Mouse (Mus musculus) liver, embryonic 14.5 days (tissue): ENCODE data around the gene Uvssa. TPM values are rescaled to one million over a fixed set of nuclear protein-coding genes. Genes with fewer than 3 reads are reported as not detected.
"Not testable (repeated sequence)": the region's sequence is repeated elsewhere in the genome, so short reads cannot be mapped to it uniquely, and the experiment has no call there.

Experiments used
- ATAC-seq: fragments of 200-750 bp; cut with Nextera tagmentation; 2 replicates; pipeline ENCODE4 v1.8.0; 2017; ENCODE audit warnings: moderate number of reproducible peaks, mild to moderate bottlenecking, moderate library complexity; ENCODE audit not compliant: insufficient read depth
- DNase-seq, 3 experiments: peaks; one replicate each; pipeline ENCODE4 v3.0.0-alpha.2; 2012 to 2013; ENCODE audit warnings: low read depth in 3 of 3, low spot score in 3 of 3
- H3K27ac ChIP-seq: fragments of 300-500 bp; sonication (generic); 2 replicates; pipeline ENCODE4 v1.5.1; 2014; ENCODE audit warnings: moderate library complexity, mild to moderate bottlenecking, control low read depth, inconsistent platforms
- H3K27me3 ChIP-seq: fragments of 300-500 bp; sonication (generic); 2 replicates; pipeline ENCODE4 v1.6.1; 2014; ENCODE audit warnings: mild to moderate bottlenecking, low read length, moderate library complexity; ENCODE audit not compliant: control insufficient read depth, insufficient read depth
- H3K36me3 ChIP-seq: fragments of 300-500 bp; sonication (generic); replicated peaks from 2 replicates; pipeline ENCODE4 v1.6.1; 2014; ENCODE audit warnings: low read depth; ENCODE audit not compliant: control insufficient read depth, insufficient read depth
- H3K4me1 ChIP-seq, 2 experiments: fragments of 200-500 bp in 1 of 2; fragments of 300-500 bp in 1 of 2; sonication (generic) in 1 of 2; replicated peaks; 2 replicates each; pipeline ENCODE4 v1.6.1; 2012 to 2014; ENCODE audit warnings: antibody characterized with exemption in 1 of 2, inconsistent platforms in 1 of 2, low read length in 1 of 2; ENCODE audit not compliant: control insufficient read depth in 2 of 2, insufficient read depth in 2 of 2
- H3K4me2 ChIP-seq: fragments of 300-500 bp; sonication (generic); 2 replicates; pipeline ENCODE4 v1.6.1; 2014; ENCODE audit warnings: low read depth, mild to moderate bottlenecking, control low read depth, moderate library complexity
- H3K4me3 ChIP-seq, 2 experiments: fragments of 200-500 bp in 1 of 2; fragments of 300-500 bp in 1 of 2; sonication (generic) in 1 of 2; 2 replicates each; pipeline ENCODE4 v1.5.1; 2012 to 2014; ENCODE audit warnings: low read depth in 2 of 2, low read length in 2 of 2, mild to moderate bottlenecking in 2 of 2, control low read depth in 1 of 2, inconsistent platforms in 1 of 2, moderate library complexity in 1 of 2; ENCODE audit not compliant: insufficient read depth in 1 of 2
- H3K9ac ChIP-seq: fragments of 300-500 bp; sonication (generic); replicated peaks from 2 replicates; pipeline ENCODE4 v1.6.1; 2014; ENCODE audit warnings: mild to moderate bottlenecking, control low read depth, moderate library complexity
- H3K9me3 ChIP-seq: fragments of 300-500 bp; sonication (generic); 2 replicates; pipeline ENCODE4 v1.6.1; 2016; ENCODE audit warnings: low read length, mixed read lengths; ENCODE audit not compliant: control insufficient read depth
- CTCF ChIP-seq: IDR thresholded peaks from 2 replicates; pipeline ENCODE4 v1.5.1; 2016; ENCODE audit warnings: antibody characterized with exemption, low read depth, control low read depth
- EP300 ChIP-seq: IDR thresholded peaks from 2 replicates; pipeline ENCODE4 v1.6.1; 2016; ENCODE audit warnings: antibody characterized with exemption, low read depth
- WGBS: fragments of 180-500 bp; shearing (Covaris S2); extraction: QIAGEN DNeasy Blood & Tissue Kit; methylation state at CpG from one replicate; pipeline ENCODE4 v1.1.7; 2014; ENCODE audit not compliant: insufficient replicate concordance; 5-methylcytosine and 5-hydroxymethylcytosine counted together
- polyA plus RNA-seq, 2 experiments: library from polyadenylated mRNA; depleted of rRNA in 1 of 2; stranded (reverse) in 1 of 2; unstranded in 1 of 2; fragments of >200 nt; fragmentation: Nextera tagmentation in 1 of 2; extraction: Ambion mirVana in 1 of 2; gene quantifications; 2 replicates each; pipeline versions ENCODE4 v1.2.1 to v1.2.3; 2012 to 2014

Gene Uvssa
- polyA plus RNA-seq, 2 experiments, result 1.5 to 2.2 TPM

DNA sequence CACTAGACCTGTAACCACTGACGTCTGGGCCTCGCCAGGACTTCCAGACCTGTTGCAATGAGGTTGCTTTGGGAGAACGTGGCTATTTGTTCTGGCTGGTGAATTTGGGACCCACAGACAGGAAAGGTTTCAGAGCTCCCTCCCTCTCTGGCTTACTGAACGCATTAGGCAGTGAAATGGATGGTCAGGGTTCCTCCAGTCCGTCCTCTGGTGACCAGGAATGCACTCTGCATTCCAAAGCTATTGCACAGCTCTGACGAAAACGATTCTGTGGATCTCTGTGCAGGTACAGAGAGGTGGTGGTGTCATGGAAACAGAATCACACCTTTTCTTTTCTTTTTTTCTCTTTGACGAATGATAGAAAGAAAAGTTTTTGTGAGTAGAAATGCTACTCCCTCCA, 41.1 kb upstream of the Uvssa start:
- ATAC-seq (no peak), DNase-seq (no peak)
- no peak overlapping the region; a peak in 1 of 4 replicates for H3K4me3 ChIP-seq
- no peak overlapping the region for H3K27ac ChIP-seq
- 73% methylated on average over 8 of the region's 8 CpGs for WGBS
- H3K4me2 ChIP-seq, result peak overlapping the region; percentile 81
- H3K36me3 ChIP-seq, result peaks cover 2% of the 10 kb centered on the region; the same call in 1 of the 2 replicates
- H3K9ac ChIP-seq, result no peak overlapping the region
- TF ChIP-seq CTCF (no peak), EP300 (no peak)
- no peaks in the 10 kb centered on the region for H3K27me3 ChIP-seq
- H3K9me3 ChIP-seq, result no peaks in the 10 kb centered on the region
- H3K4me1 ChIP-seq, result peaks cover 10 to 16% of the 10 kb centered on the region in 2 experiments

DNA sequence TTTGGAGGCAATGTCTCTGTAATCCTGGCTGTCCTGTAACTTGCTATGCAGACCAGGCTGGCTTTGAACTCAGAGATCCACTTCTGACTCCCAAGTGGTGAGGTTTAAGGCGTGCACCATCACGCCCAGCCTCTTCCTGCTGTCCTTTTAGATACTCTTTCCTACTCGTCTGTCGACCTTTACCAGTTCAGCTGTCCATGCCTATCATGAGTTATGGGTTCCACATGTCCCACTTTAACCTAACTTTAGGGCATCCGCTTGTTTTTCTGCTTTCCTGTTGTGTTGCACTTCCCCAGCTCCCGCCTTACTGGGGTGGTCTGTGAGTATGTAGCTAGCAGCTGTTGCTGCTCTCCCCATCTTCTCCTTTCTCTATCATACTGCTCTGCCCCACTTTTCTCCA, 37.2 kb upstream of the Uvssa start:
- Histone ChIP-seq H3K9ac (no peak overlapping the region), H3K4me1 (peaks cover 21 to 37% of the 10 kb centered on the region in 2 experiments), H3K9me3 (no peaks in the 10 kb centered on the region), H3K36me3 (peaks cover 2% of the 10 kb centered on the region; the same call in 1 of the 2 replicates), H3K27ac (no peak overlapping the region), H3K4me2 (no peak overlapping the region), H3K27me3 (no peaks in the 10 kb centered on the region), H3K4me3 (no peak overlapping the region)
- no peak for DNase-seq
- no peak for ATAC-seq
- TF ChIP-seq CTCF (no peak), EP300 (no peak)
- 65% methylated on average over 6 of the region's 6 CpGs for WGBS

DNA sequence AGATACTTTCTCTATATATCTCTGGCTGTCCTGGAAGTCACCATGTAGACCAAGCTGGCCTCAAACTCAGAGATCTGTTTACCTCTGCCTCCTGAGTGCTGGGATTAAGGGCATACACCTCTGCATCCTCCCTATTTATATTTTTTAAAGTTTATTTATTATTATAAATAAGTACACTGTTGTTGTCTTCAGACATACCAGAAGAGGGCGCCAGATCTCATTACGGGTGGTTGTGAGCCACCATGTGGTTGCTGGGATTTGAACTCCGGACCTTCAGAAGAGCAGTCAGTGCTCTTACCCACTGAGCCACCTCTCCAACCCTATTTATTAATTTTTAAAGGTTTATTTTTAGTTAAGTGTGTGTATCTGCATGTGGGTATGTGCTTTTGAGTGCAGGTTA, 36.1 kb upstream of the Uvssa start:
- H3K4me1 ChIP-seq, result peaks cover 16 to 28% of the 10 kb centered on the region in 2 experiments
- DNase-seq, result not testable (repeated sequence)
- 47% methylated on average over 3 of the region's 3 CpGs for WGBS

DNA sequence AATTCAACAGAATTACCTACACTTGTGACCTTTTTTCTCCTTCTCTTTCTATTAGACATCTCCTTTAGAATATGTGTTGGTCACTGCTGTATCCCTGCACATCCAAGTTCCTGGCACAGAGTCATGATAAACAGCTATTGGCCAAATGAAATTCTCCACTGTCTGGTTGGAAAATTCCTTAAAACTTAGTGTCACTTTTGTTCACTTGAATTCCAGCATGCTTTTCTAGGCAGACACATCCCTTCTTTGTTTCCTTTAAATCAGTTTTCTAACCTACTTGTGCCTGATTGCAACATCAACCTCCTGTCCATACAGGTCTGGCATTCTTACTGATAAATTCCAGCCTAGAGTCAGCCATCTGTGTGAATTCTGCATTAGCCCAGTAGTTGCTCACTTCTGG, 35.5 kb upstream of the Uvssa start:
- ATAC-seq, result no peak
- peaks cover 2% of the 10 kb centered on the region; the same call in 1 of the 2 replicates for H3K36me3 ChIP-seq
- no peak overlapping the region for H3K4me3 ChIP-seq
- no peak overlapping the region for H3K4me2 ChIP-seq
- no peak for DNase-seq
- H3K27ac ChIP-seq, result no peak overlapping the region
- no peaks in the 10 kb centered on the region for H3K9me3 ChIP-seq
- TF ChIP-seq EP300, result no peak
- no peaks in the 10 kb centered on the region for H3K27me3 ChIP-seq
- no peak overlapping the region for H3K9ac ChIP-seq
- peaks cover 16 to 25% of the 10 kb centered on the region in 2 experiments for H3K4me1 ChIP-seq

More for the DNA sequence above, 36.1 kb upstream of the Uvssa start:
- H3K4me2 ChIP-seq, H3K36me3 ChIP-seq, H3K9ac ChIP-seq, H3K27ac ChIP-seq, H3K9me3 ChIP-seq, H3K4me3 ChIP-seq, H3K27me3 ChIP-seq, ATAC-seq: not testable (repeated sequence)
- TF ChIP-seq CTCF, result peak; percentile 47

DNA sequence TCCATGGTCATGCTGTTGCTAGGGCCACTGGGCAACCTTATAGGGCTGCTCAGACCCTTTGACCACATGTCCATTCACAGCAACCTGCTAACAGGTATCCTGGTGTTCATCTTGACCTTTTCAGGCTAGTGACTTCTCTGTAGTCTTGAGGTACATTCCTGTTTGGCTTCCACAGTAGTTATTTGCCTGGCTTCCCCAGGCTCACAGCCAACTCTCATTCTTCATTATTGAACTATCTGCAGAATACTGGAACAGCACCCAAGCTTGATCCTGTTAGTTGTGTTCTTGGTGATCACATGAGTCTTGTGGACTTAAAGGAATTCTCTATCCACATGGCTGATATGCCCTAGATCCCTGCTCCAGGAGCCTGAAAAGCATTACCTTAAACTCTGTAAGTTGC, 34.8 kb upstream of the Uvssa start:
- Histone ChIP-seq H3K36me3 (no peaks in the 10 kb centered on the region), H3K27me3 (no peaks in the 10 kb centered on the region), H3K27ac (no peak overlapping the region), H3K4me3 (no peak overlapping the region), H3K4me1 (peaks cover 16 to 25% of the 10 kb centered on the region in 2 experiments), H3K9ac (no peak overlapping the region; the same call in 1 of the 2 replicates), H3K4me2 (no peak overlapping the region), H3K9me3 (no peaks in the 10 kb centered on the region)
- no peak for DNase-seq
- no peak for TF ChIP-seq EP300
- TF ChIP-seq CTCF, result no peak
- ATAC-seq, result no peak
